Mouse (Mus musculus): ENCODE results near the gene Tshr. TPM values are rescaled to one million over a fixed set of nuclear protein-coding genes. Genes with fewer than 3 reads are reported as not detected.
"Not testable (repeated sequence)": the region's sequence is repeated elsewhere in the genome, so short reads cannot be mapped to it uniquely, and the experiment has no call there.

The Tshr gene
- 0.13 and 0.20 TPM in 2 replicates for polyA plus RNA-seq (2014; fragmentation: Nextera tagmentation; extraction: Ambion mirVana)

GRCm38 (mm10) chr12:91384281-91385017 is at the start of gene Tshr, which contains the start of gene Cep128:
Gene Tshr, plus strand, starts transcription at chr12:91384563.
Gene Cep128, minus strand, starts transcription at chr12:91384409.
- H3K27me3 ChIP-seq (ENCODE audit: control insufficient read depth, insufficient read depth, low read length), result no peaks in the 10 kb centered on the region
- DNase-seq (ENCODE audit: low spot score) (peak; percentile 95), ATAC-seq (ENCODE audit: insufficient number of reproducible peaks, low FRiP score, low TSS enrichment, low read depth) (peak; percentile 100)
- 1% methylated on average over 27 of the region's 27 CpGs for WGBS
- peak within 1 kb of the TSS; percentile 67 for H3K9ac ChIP-seq (ENCODE audit: low read length)
- H3K27ac ChIP-seq (replicated peaks; ENCODE audit: low read depth, low read length), result no peak within 1 kb of the TSS
- peak within 1 kb of the TSS; percentile 87 for H3K4me2 ChIP-seq (ENCODE audit: low read depth, severe bottlenecking)
- no peaks in the 10 kb centered on the region for H3K4me1 ChIP-seq (ENCODE audit: control insufficient read depth, insufficient read depth, low read length)
- no peaks in the 10 kb centered on the region for H3K36me3 ChIP-seq (ENCODE audit: control insufficient read depth, insufficient read depth, low read length)
- H3K4me3 ChIP-seq (ENCODE audit: low read depth, low read length), result peak within 1 kb of the TSS; percentile 71
- H3K9me3 ChIP-seq (ENCODE audit: control insufficient read depth, low read length), result no peaks in the 10 kb centered on the region

GRCm38 (mm10) chr12:91338656-91339055 is 45.7 kb upstream of the Tshr start:
- not testable (repeated sequence) for H3K9me3 ChIP-seq (ENCODE audit: control insufficient read depth, low read length); H3K4me2 ChIP-seq (ENCODE audit: low read depth, severe bottlenecking); H3K36me3 ChIP-seq (ENCODE audit: control insufficient read depth, insufficient read depth, low read length); ATAC-seq (ENCODE audit: insufficient number of reproducible peaks, low FRiP score, low TSS enrichment, low read depth); H3K9ac ChIP-seq (ENCODE audit: low read length); H3K4me3 ChIP-seq (ENCODE audit: low read depth, low read length); H3K27ac ChIP-seq (replicated peaks; ENCODE audit: low read depth, low read length); DNase-seq (ENCODE audit: low spot score); H3K4me1 ChIP-seq (ENCODE audit: control insufficient read depth, insufficient read depth, low read length); H3K27me3 ChIP-seq (ENCODE audit: control insufficient read depth, insufficient read depth, low read length)
- WGBS, result 93% methylated on average over 13 of the region's 13 CpGs

DNA sequence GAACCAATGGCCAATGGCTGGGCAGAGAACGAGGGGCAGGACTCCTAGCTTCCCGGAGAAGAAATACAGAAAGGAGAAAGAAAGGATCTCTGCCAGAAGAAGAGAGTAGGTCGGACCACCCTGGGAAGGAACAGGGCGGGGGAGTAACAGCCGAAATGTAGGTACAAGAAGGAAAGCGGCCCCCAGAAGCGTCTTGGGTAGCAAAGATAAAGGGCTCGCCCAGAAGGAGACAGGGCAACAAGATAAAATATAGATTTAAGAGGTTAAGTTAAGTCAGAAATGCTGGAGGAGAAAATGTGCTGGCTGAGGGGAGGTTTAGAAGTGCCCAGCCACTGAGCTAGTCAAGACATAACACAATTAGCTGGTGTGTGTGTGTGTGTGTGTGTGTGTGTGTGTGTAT is 30.6 kb upstream of the Tshr start:
- DNase-seq (ENCODE audit: low spot score), result no peak

GRCm38 (mm10) chr12:91369173-91369572 is 15.2 kb upstream of the Tshr start:
- no peaks in the 10 kb centered on the region for H3K36me3 ChIP-seq (ENCODE audit: control insufficient read depth, insufficient read depth, low read length)
- WGBS, result 89% methylated on average over 3 of the region's 3 CpGs
- H3K9me3 ChIP-seq (ENCODE audit: control insufficient read depth, low read length), result no peaks in the 10 kb centered on the region
- no peak overlapping the region for H3K4me2 ChIP-seq (ENCODE audit: low read depth, severe bottlenecking)
- DNase-seq (ENCODE audit: low spot score) (no peak), ATAC-seq (ENCODE audit: insufficient number of reproducible peaks, low FRiP score, low TSS enrichment, low read depth) (no peak)
- H3K4me1 ChIP-seq (ENCODE audit: control insufficient read depth, insufficient read depth, low read length), result no peaks in the 10 kb centered on the region
- no peak overlapping the region for H3K27ac ChIP-seq (replicated peaks; ENCODE audit: low read depth, low read length)
- no peak overlapping the region for H3K9ac ChIP-seq (ENCODE audit: low read length)
- no peak overlapping the region for H3K4me3 ChIP-seq (ENCODE audit: low read depth, low read length)
- H3K27me3 ChIP-seq (ENCODE audit: control insufficient read depth, insufficient read depth, low read length), result no peaks in the 10 kb centered on the region

More for the DNA sequence above, 30.6 kb upstream of the Tshr start:
- Histone ChIP-seq H3K27ac (replicated peaks; ENCODE audit: low read depth, low read length) (no peak overlapping the region), H3K27me3 (ENCODE audit: control insufficient read depth, insufficient read depth, low read length) (no peaks in the 10 kb centered on the region), H3K36me3 (ENCODE audit: control insufficient read depth, insufficient read depth, low read length) (0 out of 2 replicates have a peak, but pooled peaks cover 2% of the 10 kb centered on the region), H3K9me3 (ENCODE audit: control insufficient read depth, low read length) (no peaks in the 10 kb centered on the region), H3K9ac (ENCODE audit: low read length) (no peak overlapping the region), H3K4me2 (ENCODE audit: low read depth, severe bottlenecking) (no peak overlapping the region), H3K4me3 (ENCODE audit: low read depth, low read length) (no peak overlapping the region), H3K4me1 (ENCODE audit: control insufficient read depth, insufficient read depth, low read length) (no peaks in the 10 kb centered on the region)
- 91% methylated on average over 8 of the region's 8 CpGs for WGBS
- no peak for ATAC-seq (ENCODE audit: insufficient number of reproducible peaks, low FRiP score, low TSS enrichment, low read depth)

- Histone ChIP-seq H3K4me1 (ENCODE audit: control insufficient read depth, insufficient read depth, low read length) (no peaks in the 10 kb centered on the region), H3K9me3 (ENCODE audit: control insufficient read depth, low read length) (no peaks in the 10 kb centered on the region), H3K4me3 (ENCODE audit: low read depth, low read length) (peak overlapping the region; percentile 71), H3K27me3 (ENCODE audit: control insufficient read depth, insufficient read depth, low read length) (no peaks in the 10 kb centered on the region), H3K4me2 (ENCODE audit: low read depth, severe bottlenecking) (peak overlapping the region; percentile 87), H3K36me3 (ENCODE audit: control insufficient read depth, insufficient read depth, low read length) (no peaks in the 10 kb centered on the region), H3K9ac (ENCODE audit: low read length) (peak overlapping the region; percentile 67), H3K27ac (replicated peaks; ENCODE audit: low read depth, low read length) (no peak overlapping the region)
- no peak for DNase-seq (ENCODE audit: low spot score)
- WGBS, result 8% methylated on average over 22 of the region's 22 CpGs
- peak; percentile 67 for ATAC-seq (ENCODE audit: insufficient number of reproducible peaks, low FRiP score, low TSS enrichment, low read depth)
Measured at GRCm38 (mm10) chr12:91383516-91384264, 673 bp upstream of the Tshr start.

- H3K4me3 ChIP-seq (ENCODE audit: low read depth, low read length), result peak overlapping the region; percentile 43
- no peaks in the 10 kb centered on the region for H3K36me3 ChIP-seq (ENCODE audit: control insufficient read depth, insufficient read depth, low read length)
- H3K4me2 ChIP-seq (ENCODE audit: low read depth, severe bottlenecking), result peak overlapping the region; percentile 73
- no peak overlapping the region; the same call in 1 of the 2 replicates for H3K9ac ChIP-seq (ENCODE audit: low read length)
- H3K27me3 ChIP-seq (ENCODE audit: control insufficient read depth, insufficient read depth, low read length), result peaks cover 9% of the 10 kb centered on the region
- no peak overlapping the region for H3K27ac ChIP-seq (replicated peaks; ENCODE audit: low read depth, low read length)
- no peaks in the 10 kb centered on the region for H3K9me3 ChIP-seq (ENCODE audit: control insufficient read depth, low read length)
- DNase-seq (ENCODE audit: low spot score) (peak; percentile 87), ATAC-seq (ENCODE audit: insufficient number of reproducible peaks, low FRiP score, low TSS enrichment, low read depth) (peak; percentile 86)
- under 1% methylated on average over 38 of the region's 38 CpGs for WGBS
- H3K4me1 ChIP-seq (ENCODE audit: control insufficient read depth, insufficient read depth, low read length), result no peaks in the 10 kb centered on the region
Measured at GRCm38 (mm10) chr12:91400232-91401048, 16.1 kb downstream of the Tshr start.

GRCm38 (mm10) chr12:91401049-91401352 is 16.6 kb downstream of the Tshr start:
- 5% methylated on average over 12 of the region's 12 CpGs for WGBS

DNA sequence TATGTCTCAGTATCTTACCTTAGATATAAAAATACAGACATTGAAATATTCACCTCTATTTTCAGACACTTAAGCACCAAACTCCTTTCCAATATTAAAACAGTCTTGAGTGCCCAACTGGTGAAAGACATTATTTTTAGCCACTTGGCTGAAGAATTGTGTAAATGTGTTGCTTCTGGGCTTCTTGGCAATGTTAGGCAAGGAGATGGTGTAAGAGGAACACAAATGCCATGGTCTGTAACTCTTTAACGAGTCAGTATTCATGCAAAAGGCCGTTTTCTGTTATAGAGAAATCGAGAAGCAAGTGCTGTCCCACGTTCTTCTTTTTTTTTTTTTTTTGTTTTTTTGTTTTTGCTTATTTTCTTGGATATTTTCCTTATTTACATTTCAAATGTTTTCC is 25.9 kb downstream of the Tshr start:
- ATAC-seq (ENCODE audit: insufficient number of reproducible peaks, low FRiP score, low TSS enrichment, low read depth) (no peak), DNase-seq (ENCODE audit: low spot score) (no peak)
- H3K36me3 ChIP-seq (ENCODE audit: control insufficient read depth, insufficient read depth, low read length), result no peaks in the 10 kb centered on the region
- 0 out of 2 replicates have a peak, but pooled peaks cover 3% of the 10 kb centered on the region for H3K4me1 ChIP-seq (ENCODE audit: control insufficient read depth, insufficient read depth, low read length)
- H3K4me2 ChIP-seq (ENCODE audit: low read depth, severe bottlenecking), result no peak overlapping the region
- no peak overlapping the region for H3K27ac ChIP-seq (replicated peaks; ENCODE audit: low read depth, low read length)
- H3K27me3 ChIP-seq (ENCODE audit: control insufficient read depth, insufficient read depth, low read length), result no peaks in the 10 kb centered on the region
- 91% methylated on average over 4 of the region's 4 CpGs for WGBS
- no peaks in the 10 kb centered on the region for H3K9me3 ChIP-seq (ENCODE audit: control insufficient read depth, low read length)
- H3K9ac ChIP-seq (ENCODE audit: low read length), result no peak overlapping the region
- H3K4me3 ChIP-seq (ENCODE audit: low read depth, low read length), result no peak overlapping the region

More at GRCm38 (mm10) chr12:91401049-91401352, 16.6 kb downstream of the Tshr start:
- H3K4me3 ChIP-seq (ENCODE audit: low read depth, low read length), result peak overlapping the region; percentile 43
- DNase-seq (ENCODE audit: low spot score) (no peak), ATAC-seq (ENCODE audit: insufficient number of reproducible peaks, low FRiP score, low TSS enrichment, low read depth) (peak; percentile 29; the same call in 1 of the 2 replicates)
- H3K9me3 ChIP-seq (ENCODE audit: control insufficient read depth, low read length), result no peaks in the 10 kb centered on the region
- H3K27ac ChIP-seq (replicated peaks; ENCODE audit: low read depth, low read length), result no peak overlapping the region
- H3K4me2 ChIP-seq (ENCODE audit: low read depth, severe bottlenecking), result peak overlapping the region; percentile 73
- H3K27me3 ChIP-seq (ENCODE audit: control insufficient read depth, insufficient read depth, low read length), result peaks cover 9% of the 10 kb centered on the region
- H3K9ac ChIP-seq (ENCODE audit: low read length), result no peak overlapping the region; the same call in 1 of the 2 replicates
- no peaks in the 10 kb centered on the region for H3K4me1 ChIP-seq (ENCODE audit: control insufficient read depth, insufficient read depth, low read length)
- no peaks in the 10 kb centered on the region for H3K36me3 ChIP-seq (ENCODE audit: control insufficient read depth, insufficient read depth, low read length)

All from limb, embryonic 11.5 days (tissue).